8 mouse cellular contexts compared by ENCODE assay signal in the genomic region with DNA sequence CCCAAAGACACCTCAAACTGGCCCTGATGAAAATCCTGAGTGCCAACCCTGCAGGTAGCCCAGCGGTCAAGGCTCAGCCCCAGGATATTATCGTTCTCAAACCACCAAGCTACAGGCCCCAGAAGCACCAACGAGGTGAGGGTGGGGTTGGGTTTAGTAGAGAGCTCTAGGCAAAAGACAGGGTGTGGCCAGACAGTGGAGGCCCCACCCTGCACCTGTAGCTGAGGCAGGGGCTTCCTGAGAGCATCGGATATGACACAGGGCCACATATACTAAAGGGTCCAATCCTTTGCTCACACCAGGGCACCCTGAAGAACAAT. TPM values are rescaled to one million over a fixed set of nuclear protein-coding genes. Genes with fewer than 3 reads are reported as not detected.
DNase-seq lines count a peak whose midpoint lies in the region; ATAC-seq and TF ChIP-seq lines count a peak whose summit lies in the region.

No protein-coding gene starts in this region.

- H3K9me3 ChIP-seq in kidney, embryonic 15.5 days (replicated peaks) = no peaks in the 10 kb centered on the region
- no peaks in the 10 kb centered on the region for H3K9me3 ChIP-seq in embryonic facial prominence, embryonic 10.5 days
- no peaks in the 10 kb centered on the region for H3K9me3 ChIP-seq in intestine, postnatal 0 days (ENCODE audit: control insufficient read depth)
- H3K9me3 ChIP-seq in neural tube, embryonic 14.5 days (ENCODE audit: control insufficient read depth, low read length) = no peaks in the 10 kb centered on the region

- H3K4me2 ChIP-seq in kidney, embryonic 15.5 days = peak overlapping the region; percentile 96
- 0 out of 2 replicates have a peak overlapping the region, but pooled peaks have one; percentile 32 for H3K4me2 ChIP-seq in intestine, postnatal 0 days (replicated peaks; ENCODE audit: low read depth)
- peak overlapping the region; percentile 27; the same call in 1 of the 2 replicates for H3K4me2 ChIP-seq in neural tube, embryonic 14.5 days (ENCODE audit: low read depth, low read length)

- DNase-seq in kidney, adult 11 months = no peak
- DNase-seq in embryonic facial prominence, embryonic 10.5 days (ENCODE audit: low spot score) = no peak
- no peak for DNase-seq in c-Kit-positive CD71-positive TER-119-positive erythroid progenitor cells, embryonic 14.5 days (ENCODE audit: low spot score)
- no peak for DNase-seq in gastrocnemius, postnatal 36 days
- no peak for DNase-seq in B cell, adult 2 months

- H3K4me1 ChIP-seq in kidney, embryonic 15.5 days = peaks cover 90% of the 10 kb centered on the region
- H3K4me1 ChIP-seq in embryonic facial prominence, embryonic 10.5 days = peaks cover 98% of the 10 kb centered on the region
- H3K4me1 ChIP-seq in intestine, postnatal 0 days (replicated peaks; ENCODE audit: control insufficient read depth, insufficient read depth, low read length) = peaks cover 22% of the 10 kb centered on the region
- peaks cover 78% of the 10 kb centered on the region for H3K4me1 ChIP-seq in neural tube, embryonic 14.5 days (ENCODE audit: control insufficient read depth, insufficient read depth, low read length)

- peak overlapping the region; percentile 92 for H3K27ac ChIP-seq in kidney, embryonic 15.5 days
- H3K27ac ChIP-seq in embryonic facial prominence, embryonic 10.5 days (replicated peaks) = peak overlapping the region; percentile 96
- peak overlapping the region; percentile 54; the same call in 1 of the 2 replicates for H3K27ac ChIP-seq in intestine, postnatal 0 days (ENCODE audit: low read depth, low read length)
- H3K27ac ChIP-seq in neural tube, embryonic 14.5 days (ENCODE audit: low read depth, low read length) = peak overlapping the region; percentile 90

- H3K9ac ChIP-seq in kidney, embryonic 15.5 days = 0 out of 2 replicates have a peak overlapping the region, but pooled peaks have one; percentile 14
- no peak overlapping the region for H3K9ac ChIP-seq in intestine, postnatal 0 days (ENCODE audit: low read depth, low read length)
- H3K9ac ChIP-seq in neural tube, embryonic 14.5 days (replicated peaks; ENCODE audit: low read depth, low read length) = no peak overlapping the region

- peaks cover 25% of the 10 kb centered on the region for H3K36me3 ChIP-seq in kidney, embryonic 15.5 days
- peaks cover 64% of the 10 kb centered on the region for H3K36me3 ChIP-seq in embryonic facial prominence, embryonic 10.5 days (replicated peaks)
- H3K36me3 ChIP-seq in intestine, postnatal 0 days (ENCODE audit: control insufficient read depth, insufficient read depth) = peaks cover 14% of the 10 kb centered on the region; the same call in 1 of the 2 replicates
- no peaks in the 10 kb centered on the region for H3K36me3 ChIP-seq in neural tube, embryonic 14.5 days (ENCODE audit: control insufficient read depth, insufficient read depth, low read length)

- intact Hi-C loops in gastrocnemius, postnatal 36 days (cut with DNase I) = no loop called here

- WGBS in kidney, embryonic 15.5 days = 19% methylated on average over 4 of the region's 4 CpGs
- WGBS in embryonic facial prominence, embryonic 10.5 days = 35% methylated on average over 4 of the region's 4 CpGs
- WGBS in intestine, postnatal 0 days = 18% methylated on average over 4 of the region's 4 CpGs
- WGBS in neural tube, embryonic 14.5 days = 19% methylated on average over 4 of the region's 4 CpGs

- no peaks in the 10 kb centered on the region for H3K27me3 ChIP-seq in kidney, embryonic 15.5 days
- H3K27me3 ChIP-seq in embryonic facial prominence, embryonic 10.5 days (replicated peaks; ENCODE audit: low read depth, poor library complexity, severe bottlenecking) = no peaks in the 10 kb centered on the region
- no peaks in the 10 kb centered on the region for H3K27me3 ChIP-seq in intestine, postnatal 0 days (replicated peaks; ENCODE audit: control insufficient read depth, insufficient read depth, low read length)
- no peaks in the 10 kb centered on the region for H3K27me3 ChIP-seq in neural tube, embryonic 14.5 days (ENCODE audit: control insufficient read depth, insufficient read depth, low read length)

- 0 out of 2 replicates have a peak overlapping the region, but pooled peaks have one; percentile 11 for H3K4me3 ChIP-seq in kidney, embryonic 15.5 days (replicated peaks)
- peak overlapping the region; percentile 46 for H3K4me3 ChIP-seq in embryonic facial prominence, embryonic 10.5 days
- H3K4me3 ChIP-seq in intestine, postnatal 0 days (ENCODE audit: low read depth, low read length) = no peak overlapping the region
- H3K4me3 ChIP-seq in neural tube, embryonic 14.5 days (ENCODE audit: low read depth, low read length) = no peak overlapping the region

- ATAC-seq in kidney, embryonic 15.5 days (replicated peaks; ENCODE audit: low FRiP score) = no peak
- no peak for ATAC-seq in intestine, postnatal 0 days
- ATAC-seq in neural tube, embryonic 14.5 days (ENCODE audit: low read depth) = no peak

- TF ChIP-seq CTCF in intestine, postnatal 0 days (IDR thresholded peaks at IDR 0.05; ENCODE audit: low read depth) = no peak

RNA-seq across cellular contexts. Expression of a gene that starts 5.8 kb away (rescaled TPM):
- 403 and 424 TPM in 2 replicates for polyA plus RNA-seq in kidney, embryonic 15.5 days (2015; fragmentation: Nextera tagmentation; extraction: Ambion mirVana)
- polyA plus RNA-seq in embryonic facial prominence, embryonic 10.5 days (2016; fragmentation: Nextera tagmentation; extraction: Ambion mirVana) = 334 and 363 TPM in 2 replicates
- 245 and 265 TPM in 2 replicates for polyA plus RNA-seq in intestine, postnatal 0 days (2015; fragmentation: Nextera tagmentation; extraction: Ambion mirVana)
- polyA plus RNA-seq in neural tube, embryonic 14.5 days (2014; fragmentation: Nextera tagmentation; extraction: Ambion mirVana) = 234 and 258 TPM in 2 replicates
- total RNA-seq in gastrocnemius, postnatal 36 days (2021) = 10 to 100 TPM; 65.2 to 70.5 TPM

RNA-seq across cellular contexts. Expression of a gene that starts 20.3 kb away (rescaled TPM):
- 21.1 and 22.5 TPM in 2 replicates for polyA plus RNA-seq in kidney, embryonic 15.5 days (2015; fragmentation: Nextera tagmentation; extraction: Ambion mirVana)
- polyA plus RNA-seq in embryonic facial prominence, embryonic 10.5 days (2016; fragmentation: Nextera tagmentation; extraction: Ambion mirVana) = 2.7 TPM in 2 replicates
- polyA plus RNA-seq in intestine, postnatal 0 days (2015; fragmentation: Nextera tagmentation; extraction: Ambion mirVana) = 37.1 and 37.3 TPM in 2 replicates
- 2.8 and 5.3 TPM in 2 replicates for polyA plus RNA-seq in neural tube, embryonic 14.5 days (2014; fragmentation: Nextera tagmentation; extraction: Ambion mirVana)
- 10 to 100 TPM; 13.1 to 17.5 TPM for total RNA-seq in gastrocnemius, postnatal 36 days (2021)

RNA-seq across cellular contexts. Expression of a gene that starts 40.0 kb away (rescaled TPM):
- 7.1 and 8.1 TPM in 2 replicates for polyA plus RNA-seq in kidney, embryonic 15.5 days (2015; fragmentation: Nextera tagmentation; extraction: Ambion mirVana)
- 5.6 and 6.6 TPM in 2 replicates for polyA plus RNA-seq in embryonic facial prominence, embryonic 10.5 days (2016; fragmentation: Nextera tagmentation; extraction: Ambion mirVana)
- polyA plus RNA-seq in intestine, postnatal 0 days (2015; fragmentation: Nextera tagmentation; extraction: Ambion mirVana) = 15.5 and 15.6 TPM in 2 replicates
- 31.3 and 36.6 TPM in 2 replicates for polyA plus RNA-seq in neural tube, embryonic 14.5 days (2014; fragmentation: Nextera tagmentation; extraction: Ambion mirVana)
- 10 to 100 TPM; 60.6 to 81.6 TPM for total RNA-seq in gastrocnemius, postnatal 36 days (2021)

RNA-seq across cellular contexts. Expression of a gene that starts 41.9 kb away (rescaled TPM):
- 47.8 and 55.8 TPM in 2 replicates for polyA plus RNA-seq in kidney, embryonic 15.5 days (2015; fragmentation: Nextera tagmentation; extraction: Ambion mirVana)
- polyA plus RNA-seq in embryonic facial prominence, embryonic 10.5 days (2016; fragmentation: Nextera tagmentation; extraction: Ambion mirVana) = 59.7 and 72.1 TPM in 2 replicates
- polyA plus RNA-seq in intestine, postnatal 0 days (2015; fragmentation: Nextera tagmentation; extraction: Ambion mirVana) = 36.9 and 38.9 TPM in 2 replicates
- 15.0 and 17.8 TPM in 2 replicates for polyA plus RNA-seq in neural tube, embryonic 14.5 days (2014; fragmentation: Nextera tagmentation; extraction: Ambion mirVana)
- total RNA-seq in gastrocnemius, postnatal 36 days (2021) = 10 to 100 TPM; 48.2 to 55.8 TPM

RNA-seq across cellular contexts. Expression of a gene that starts 48.8 kb away (rescaled TPM):
- 1.3 TPM in 2 replicates for polyA plus RNA-seq in kidney, embryonic 15.5 days (2015; fragmentation: Nextera tagmentation; extraction: Ambion mirVana)
- 0.48 and 0.96 TPM in 2 replicates for polyA plus RNA-seq in embryonic facial prominence, embryonic 10.5 days (2016; fragmentation: Nextera tagmentation; extraction: Ambion mirVana)
- polyA plus RNA-seq in intestine, postnatal 0 days (2015; fragmentation: Nextera tagmentation; extraction: Ambion mirVana) = 0.31 and 0.50 TPM in 2 replicates
- polyA plus RNA-seq in neural tube, embryonic 14.5 days (2014; fragmentation: Nextera tagmentation; extraction: Ambion mirVana) = 1.5 and 2.1 TPM in 2 replicates
- total RNA-seq in gastrocnemius, postnatal 36 days (2021) = under 1 TPM; 0.23 to 0.27 TPM

Comparison
In these comparisons a context has a peak if more than half of its experiments do, and no peak if none do; other contexts are left out.
1. H3K4me2 ChIP-seq: peak in every context shown above with its lines; median percentile 96 in kidney, embryonic 15.5 days; 32 in intestine, postnatal 0 days; 27 in neural tube, embryonic 14.5 days.
2. H3K4me3 ChIP-seq: peak in kidney, embryonic 15.5 days (single experiment) and embryonic facial prominence, embryonic 10.5 days (single experiment); none in intestine, postnatal 0 days (single experiment) and neural tube, embryonic 14.5 days (single experiment).
3. Peak in every context shown above with its lines, with median percentiles within 50 percentile points of each other: H3K27ac ChIP-seq.